Mouse (Mus musculus) MEL-GATA-1-ER (cell line): ENCODE measurements at regions not wholly inside any gene's neighbourhood (a gene's known extent, or its start where the extent isn't known, plus 50 kb on each side); places are given as distances from the start of the nearest gene placed in this dataset.
A peak's percentile ranks its signal among the peaks of the same experiment; 100 is the strongest.

Experiments
- DNase-seq: peaks from one replicate; pipeline ENCODE4 v3.0.0-alpha.2; 2012; ENCODE audit warnings: low read depth; ENCODE audit errors: extremely low read depth

DNA sequence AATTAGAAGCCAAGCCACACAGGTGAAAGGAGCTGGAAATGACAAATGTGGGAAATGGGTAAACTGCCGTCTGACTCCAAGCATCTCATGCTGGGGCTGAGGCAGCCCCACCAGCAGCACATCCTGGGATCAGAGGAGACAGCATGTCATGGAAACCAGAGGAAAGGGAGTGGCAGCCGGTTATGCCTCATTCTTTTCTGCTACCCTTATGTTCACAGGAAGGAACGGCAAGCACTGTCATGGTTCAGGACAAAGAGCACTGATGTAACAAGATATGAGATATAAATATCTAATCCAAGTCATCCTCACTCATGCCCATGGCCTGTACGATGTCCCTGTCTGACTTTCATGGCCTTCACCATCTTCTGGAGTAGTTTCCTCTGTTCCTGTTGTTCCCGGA is 125.2 kb upstream of the Tnfaip3 start:
- no peak for DNase-seq

DNA sequence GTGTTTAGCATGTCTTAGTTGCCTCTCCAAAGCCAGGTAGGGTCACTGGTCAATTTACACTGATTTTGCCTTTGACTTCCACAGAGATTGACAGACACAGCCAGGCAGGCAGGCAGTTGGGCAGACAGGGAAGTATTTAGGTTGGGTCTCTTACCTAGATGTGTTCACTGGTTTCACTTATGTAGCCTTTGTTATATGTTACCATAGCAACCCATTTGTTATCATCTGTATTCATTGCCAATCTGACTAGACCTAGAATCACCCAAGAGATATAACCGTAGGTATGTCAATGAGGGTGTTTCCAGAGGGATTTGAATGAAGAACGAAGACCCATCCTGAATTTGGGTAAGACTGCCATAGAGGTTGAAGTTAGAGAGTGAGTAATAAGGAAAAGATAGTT is 123.8 kb upstream of the Tnfaip3 start:
- DNase-seq, result no peak

DNA sequence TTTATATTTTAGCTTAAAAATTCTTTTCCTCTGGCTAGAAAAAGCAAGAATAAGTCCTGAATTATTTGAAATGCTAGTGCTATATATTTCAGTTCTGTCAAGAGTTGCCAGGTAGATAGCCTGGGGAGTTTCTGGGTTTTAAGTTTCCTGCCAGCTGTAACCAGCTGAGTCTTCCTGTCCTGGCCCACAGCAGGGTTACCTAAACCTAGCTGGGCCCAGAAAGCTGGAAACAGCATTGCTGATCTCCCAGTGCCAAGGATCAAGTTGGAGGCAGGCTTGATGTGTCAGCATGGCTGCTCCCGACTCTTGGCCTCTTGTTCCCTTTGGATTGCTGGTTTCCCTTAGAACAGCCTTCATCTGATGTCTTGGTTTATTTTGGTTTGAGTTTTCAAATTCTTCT is 122.8 kb upstream of the Tnfaip3 start:
- no peak for DNase-seq

GRCm38 (mm10) chr10:19127581-19128291 is 112.3 kb upstream of the Tnfaip3 start:
- no peak for DNase-seq

GRCm38 (mm10) chr10:19126922-19127321 is 111.5 kb upstream of the Tnfaip3 start:
- no peak for DNase-seq

DNA sequence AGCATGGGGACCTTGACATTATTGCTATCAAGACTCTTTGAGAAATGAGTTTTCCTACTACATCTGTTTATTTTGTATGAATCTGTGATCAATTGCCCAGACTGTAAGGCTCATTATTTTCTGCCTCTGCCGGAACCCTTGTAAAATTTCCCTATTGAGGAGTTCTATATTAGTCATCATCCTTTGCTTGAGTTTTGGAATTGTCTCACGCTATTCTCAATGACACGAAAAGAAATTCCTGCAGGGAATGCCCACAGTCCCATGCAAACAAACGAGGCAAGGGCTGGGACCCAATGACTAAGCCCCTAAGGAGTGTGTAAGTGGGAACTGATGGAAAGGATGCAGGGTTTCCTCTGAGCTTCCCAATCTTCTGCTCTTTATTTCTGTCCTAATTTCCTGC is 111.0 kb upstream of the Tnfaip3 start:
- DNase-seq, result no peak

DNA sequence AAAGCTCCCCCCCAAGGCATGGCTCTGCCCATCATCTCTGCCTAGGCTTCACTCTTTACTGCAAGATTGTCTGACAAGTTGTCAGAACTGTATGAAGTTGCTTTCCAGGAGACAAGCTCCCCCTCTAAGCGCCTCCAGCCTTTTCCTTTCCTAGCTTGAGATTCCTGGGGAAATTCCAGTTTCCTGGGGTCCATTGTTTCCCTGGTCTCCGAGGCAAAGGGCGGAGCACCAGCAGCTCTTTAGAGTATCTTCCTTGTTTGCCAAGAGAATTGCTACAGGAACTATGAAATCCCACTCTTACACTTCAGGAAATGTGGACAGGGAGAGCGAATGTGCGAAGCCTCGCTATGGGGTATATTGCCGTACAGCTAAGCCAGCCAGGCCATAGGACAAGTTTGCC is 108.2 kb upstream of the Tnfaip3 start:
- DNase-seq, result no peak

DNA sequence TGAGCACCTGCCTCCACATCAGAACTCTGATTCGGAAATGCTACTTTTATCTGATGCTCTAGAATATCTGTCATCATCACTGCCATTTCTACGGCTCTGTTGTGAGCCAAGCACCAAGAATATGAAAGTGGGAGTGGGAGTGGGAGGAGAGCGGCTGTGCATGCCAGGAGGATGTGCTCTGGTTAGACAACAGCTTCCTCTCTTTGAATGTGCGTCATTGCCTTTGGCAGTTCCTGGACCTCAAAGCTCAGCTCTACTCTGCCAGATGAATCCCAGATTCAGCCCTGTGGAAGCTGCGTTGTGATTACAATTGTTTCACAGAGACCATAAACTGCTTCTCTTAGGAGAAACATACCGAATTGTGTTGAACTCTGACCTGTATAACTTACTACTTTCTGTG is 106.8 kb upstream of the Tnfaip3 start:
- DNase-seq, result no peak

DNA sequence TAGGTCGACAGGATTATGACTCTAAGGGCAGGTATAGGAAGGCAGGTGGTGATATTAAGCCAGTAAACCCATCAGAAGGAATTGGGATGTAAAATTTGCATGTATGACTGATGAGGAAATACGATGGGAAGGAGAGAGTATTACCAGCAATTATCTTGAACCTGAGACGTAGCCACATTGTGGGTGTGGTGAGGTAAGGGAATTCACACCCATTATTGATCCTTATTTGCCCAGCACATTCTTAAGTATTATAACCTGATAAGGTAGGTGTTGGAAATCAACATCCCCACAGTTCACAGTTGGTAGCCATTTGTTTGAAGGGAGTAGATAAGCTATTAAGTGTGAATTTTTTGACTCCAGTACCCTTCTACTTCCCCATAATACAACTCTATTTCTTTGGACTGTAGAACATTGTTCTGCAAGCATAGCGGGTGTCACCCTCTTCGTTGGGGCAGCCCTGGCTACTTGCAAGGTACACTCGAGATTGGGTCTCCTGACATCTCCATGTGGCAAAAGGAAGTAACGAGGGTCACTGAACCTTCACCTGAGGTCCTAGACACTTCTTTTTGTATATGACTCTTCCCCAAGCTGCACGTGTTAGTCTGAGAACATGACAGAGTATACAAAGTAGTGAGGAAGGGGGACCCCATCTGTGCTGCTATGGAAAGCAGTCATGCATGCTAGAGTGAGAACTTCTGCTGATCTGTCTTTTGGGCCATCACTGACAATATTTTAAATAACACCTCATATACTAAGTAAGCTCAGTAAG is 104.0 kb upstream of the Tnfaip3 start:
- DNase-seq, result no peak

- DNase-seq, result no peak
These were observed 103.3 kb upstream of the Tnfaip3 start for GRCm38 (mm10) chr10:19118569-19119280.

DNA sequence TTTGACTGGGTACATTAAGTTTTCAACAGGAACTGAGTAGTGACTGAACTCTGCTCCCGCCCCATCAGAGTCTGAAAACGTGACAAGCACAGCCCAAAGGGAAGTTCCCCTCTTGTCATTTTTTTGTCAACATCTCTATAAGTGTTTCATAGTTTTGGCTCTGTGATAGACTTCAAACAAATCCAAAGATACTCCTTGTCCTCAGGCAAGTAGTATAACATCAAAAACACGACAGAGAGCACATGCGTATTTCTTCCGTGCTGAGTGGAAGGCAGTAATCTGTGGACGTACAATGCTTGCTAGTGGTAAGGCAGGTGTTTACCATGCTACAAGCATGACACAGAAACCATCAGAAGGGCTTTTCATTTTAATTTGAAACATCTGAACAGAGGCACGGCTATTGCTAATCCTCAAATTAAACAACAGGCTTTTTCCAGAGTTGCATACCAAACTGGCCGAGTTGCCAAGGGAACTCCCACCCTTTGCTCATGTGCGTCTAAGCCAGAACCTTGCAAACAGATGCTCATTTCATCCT is 101.7 kb upstream of the Tnfaip3 start:
- no peak for DNase-seq

GRCm38 (mm10) chr10:19112459-19112858 is 97.0 kb upstream of the Tnfaip3 start:
- DNase-seq, result no peak

- no peak for DNase-seq
These were observed 89.8 kb upstream of the Tnfaip3 start for GRCm38 (mm10) chr10:19105231-19105681.

DNA sequence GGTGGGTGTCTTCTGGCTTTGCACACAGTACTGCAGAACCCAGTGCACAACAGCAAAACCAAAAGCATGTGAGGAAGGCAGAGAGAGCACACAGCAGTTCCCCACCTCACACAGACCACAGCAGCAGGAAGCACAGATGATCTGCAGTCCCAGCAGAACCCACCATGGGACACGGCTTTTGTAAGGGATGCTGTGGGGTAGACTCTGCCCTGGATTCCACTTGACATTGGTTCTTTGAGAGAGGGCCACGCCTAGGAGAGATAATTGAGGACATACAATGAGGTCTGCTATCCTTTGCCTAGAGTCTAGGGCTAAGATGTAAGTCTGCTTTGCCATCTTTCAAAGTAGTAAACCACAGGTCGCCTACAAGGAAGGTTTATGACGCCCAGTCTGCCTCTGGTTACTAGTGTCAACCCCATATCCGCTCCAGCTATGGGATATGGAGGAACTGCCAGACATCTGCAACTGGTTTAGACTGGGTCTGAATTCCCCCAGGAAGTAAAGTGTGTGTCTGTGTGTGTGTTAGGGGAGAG is 89.3 kb upstream of the Tnfaip3 start:
- no peak for DNase-seq

DNA sequence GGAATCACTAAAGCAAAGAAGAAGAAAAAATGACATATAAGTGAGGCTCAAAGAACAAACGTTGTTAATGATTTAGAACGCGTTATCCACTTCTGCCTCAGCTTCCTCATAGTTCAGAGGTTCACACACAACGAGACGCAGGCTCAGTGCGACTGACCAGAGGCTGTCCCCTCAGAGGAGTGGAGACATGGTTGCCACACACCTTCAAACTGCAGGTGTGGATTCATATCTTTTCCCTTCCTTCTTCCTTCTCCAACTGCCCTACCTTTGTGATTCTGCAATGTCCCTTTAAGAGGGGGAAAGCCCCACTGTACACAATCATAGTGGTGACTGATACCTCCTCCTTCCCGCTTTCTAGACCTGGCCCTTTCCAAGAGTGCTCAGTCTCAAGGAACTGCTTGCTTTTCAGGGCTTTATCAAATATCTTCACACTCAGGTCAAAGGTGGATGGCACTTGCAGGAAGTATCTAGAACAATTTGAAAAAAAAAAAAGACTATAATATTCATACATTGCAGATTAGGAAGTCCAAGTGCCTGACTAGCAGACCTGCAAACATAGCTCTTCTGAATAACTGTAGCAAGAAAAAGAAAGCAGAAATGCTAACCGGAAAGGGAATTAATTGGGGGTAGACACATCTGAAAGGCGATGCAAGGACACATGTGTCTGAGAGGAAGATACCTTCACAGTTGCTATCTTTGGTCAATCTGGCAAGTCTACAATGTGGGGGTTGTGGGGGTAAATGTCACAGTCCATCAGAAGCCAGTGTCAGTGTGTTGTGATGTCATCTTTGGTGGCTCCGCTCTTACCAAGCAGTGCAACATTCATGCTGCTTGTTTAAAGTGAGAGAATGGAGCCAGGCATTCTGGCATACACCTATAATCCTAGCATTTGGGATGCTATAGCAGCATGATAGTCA is 84.2 kb upstream of the Tnfaip3 start:
- DNase-seq, result no peak

DNA sequence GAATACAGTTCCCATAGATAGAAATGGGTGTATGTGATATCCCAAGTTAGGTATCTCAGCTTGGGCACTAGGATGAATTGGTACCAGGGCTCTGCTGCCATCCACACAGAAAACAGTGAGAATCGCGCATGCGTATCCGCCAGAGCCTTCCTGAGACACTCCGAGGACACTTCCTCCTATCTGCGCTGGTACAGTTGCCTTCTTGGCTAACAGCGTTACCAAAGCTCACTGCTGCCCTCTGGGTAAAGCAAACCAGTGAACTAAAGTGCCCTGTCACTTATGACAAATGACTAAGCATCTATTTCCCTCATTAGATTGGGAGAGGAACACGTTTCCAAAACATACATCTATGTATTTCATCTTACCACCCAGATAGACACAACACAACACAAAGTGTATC is 78.8 kb upstream of the Tnfaip3 start:
- peak; percentile 40 for DNase-seq

- DNase-seq, result no peak
These were observed 78.2 kb upstream of the Tnfaip3 start for GRCm38 (mm10) chr10:19093689-19094088.

DNA sequence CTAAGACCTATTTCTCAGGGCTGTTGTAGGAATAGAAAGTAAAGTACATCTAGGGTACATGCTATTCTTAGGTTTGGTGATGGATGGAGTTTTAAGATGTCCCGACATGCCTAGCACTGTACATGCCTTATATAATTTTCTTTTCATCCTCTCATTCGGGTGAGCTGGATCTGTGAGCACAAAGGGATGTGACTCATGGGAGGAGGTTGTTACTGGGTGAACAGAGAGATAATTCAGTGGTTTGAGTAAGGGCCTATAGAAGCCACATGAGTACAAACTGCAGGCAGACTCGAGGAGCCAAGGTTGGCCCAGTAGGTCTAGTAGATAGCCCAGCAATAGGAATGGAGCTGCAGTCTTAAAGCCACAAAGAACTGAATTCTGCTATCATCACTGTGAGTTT is 76.5 kb upstream of the Tnfaip3 start:
- no peak for DNase-seq

DNA sequence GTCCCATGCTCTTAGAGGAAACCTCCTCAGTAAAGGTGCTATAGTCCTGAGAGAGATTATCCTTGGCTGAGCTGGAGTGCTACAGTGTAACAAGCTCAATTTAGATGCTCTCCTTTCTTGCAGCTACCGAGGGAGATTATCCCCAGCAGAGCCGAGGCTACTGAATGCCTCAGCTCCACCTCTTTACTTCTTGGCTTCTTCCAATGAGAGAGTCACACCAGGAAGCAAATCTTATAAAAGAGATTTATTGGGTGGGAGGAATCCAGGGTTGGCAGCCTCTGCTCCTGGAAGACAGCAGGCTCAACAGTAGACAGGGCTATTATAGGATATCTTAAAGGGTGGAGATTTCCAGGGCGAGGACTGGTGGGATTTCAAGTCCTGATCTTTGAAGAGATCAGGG is 75.7 kb upstream of the Tnfaip3 start:
- no peak for DNase-seq

GRCm38 (mm10) chr10:19086995-19087394 is 71.5 kb upstream of the Tnfaip3 start:
- no peak for DNase-seq

GRCm38 (mm10) chr10:19082136-19082535 is 66.7 kb upstream of the Tnfaip3 start:
- DNase-seq, result no peak
